Mouse (Mus musculus): ENCODE data around the gene Qsox1.

Gene Qsox1

GRCm38 (mm10) chr1:155747911-155748310 lies 64.8 kb downstream of the Qsox1 start:
- in situ Hi-C loops (cut with MboI, MseI) = no loop called here

DNA sequence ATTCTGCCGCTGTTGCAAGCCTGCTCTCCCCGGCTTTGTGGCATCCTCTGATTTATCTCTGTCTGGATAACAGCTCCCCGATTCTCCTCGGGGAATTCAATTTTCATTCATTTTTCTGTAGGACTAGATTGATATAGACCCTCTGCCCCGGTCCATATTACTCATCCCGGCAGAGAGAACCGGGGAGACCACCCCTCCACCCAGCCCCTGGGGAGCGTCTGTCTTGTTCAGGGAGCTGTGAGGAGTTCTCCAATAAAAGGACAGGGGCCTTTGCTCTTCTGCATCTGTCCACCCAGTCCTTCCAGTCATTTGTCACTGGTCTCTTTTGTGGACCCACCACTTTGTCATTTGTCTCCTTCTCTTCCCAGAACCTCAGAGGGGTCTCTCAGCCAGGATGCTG lies 65.7 kb downstream of the Qsox1 start:
- in situ Hi-C loops (cut with MboI, MseI) = no loop called here

DNA sequence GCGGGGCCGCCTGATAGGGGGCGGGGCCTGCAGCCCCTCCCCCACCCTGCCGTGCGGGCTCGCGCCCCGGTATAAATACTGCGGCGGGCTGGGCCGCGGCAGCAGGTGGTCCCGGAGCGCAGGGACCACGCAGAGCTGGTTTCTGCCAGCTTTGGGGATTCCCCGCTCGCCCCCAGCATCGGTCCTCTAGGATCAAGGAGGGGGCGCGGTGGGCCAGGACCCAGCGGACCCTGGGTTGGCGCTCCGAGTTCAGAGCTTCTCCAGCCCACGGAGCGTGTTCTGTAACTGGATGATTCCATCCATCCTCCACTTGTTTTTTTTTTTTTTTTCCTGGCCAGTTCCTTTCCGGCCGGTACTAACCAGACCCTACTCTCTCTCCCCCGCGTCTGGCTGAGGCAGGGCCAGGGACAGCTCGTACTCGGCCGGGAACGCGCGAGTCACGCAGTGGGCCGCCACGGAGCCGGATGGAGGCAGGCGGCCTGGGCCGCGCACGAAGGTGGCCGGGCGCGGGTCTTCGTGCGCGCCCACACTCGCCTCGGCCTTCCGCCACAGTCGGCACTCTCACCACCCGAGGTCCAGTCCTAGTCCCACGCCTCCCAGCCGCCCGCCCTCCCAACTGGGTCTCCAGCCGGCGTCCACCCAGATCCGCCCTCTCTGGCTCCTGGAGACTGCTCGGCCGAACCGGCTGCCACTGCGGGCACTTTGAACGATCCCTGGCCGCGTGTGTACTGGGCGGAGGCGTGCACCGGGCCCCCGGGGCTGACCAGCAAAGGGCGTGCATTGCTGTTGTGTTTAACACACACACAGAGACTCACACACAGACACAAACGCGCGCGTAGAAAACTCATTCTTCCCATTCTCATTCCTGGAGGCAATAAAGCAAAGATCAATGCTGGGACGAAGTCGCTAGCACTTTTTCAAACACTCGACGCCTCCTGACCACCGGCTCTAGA lies 70.0 kb downstream of the Qsox1 start:
- in situ Hi-C loops (cut with MboI, MseI) = no loop called here

- in situ Hi-C loops (cut with MboI, MseI) = no loop called here
Observed at GRCm38 (mm10) chr1:155741988-155742387, 70.7 kb downstream of the Qsox1 start.

DNA sequence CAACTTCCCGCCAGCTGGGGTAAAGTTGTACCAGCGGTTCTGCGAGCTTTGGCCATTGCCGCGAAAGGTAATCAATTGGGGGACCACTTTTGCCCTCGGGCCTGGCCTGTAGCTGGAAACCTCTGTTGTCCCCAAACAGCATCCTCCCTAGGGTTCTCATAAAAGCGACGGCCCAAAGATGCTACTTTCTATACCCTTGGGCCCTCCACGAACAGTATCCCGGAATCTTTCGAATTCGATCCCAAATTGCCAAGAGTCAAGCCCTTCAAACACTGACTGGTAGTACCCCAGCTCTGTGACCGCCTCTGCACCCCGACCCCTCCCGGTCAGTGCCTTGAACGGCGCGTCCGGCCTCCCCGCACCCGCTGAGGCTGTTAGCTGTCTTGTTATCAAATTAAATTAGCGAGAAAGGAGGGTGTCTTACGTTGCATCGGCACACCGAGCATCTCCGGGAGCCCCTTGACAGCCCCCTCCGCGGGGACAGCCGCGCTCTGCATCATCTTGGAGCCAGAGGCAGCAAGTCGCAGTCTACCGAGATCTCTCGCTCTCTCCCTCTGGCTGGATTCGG lies 71.2 kb downstream of the Qsox1 start:
- in situ Hi-C loops (cut with MboI, MseI) = no loop called here

DNA sequence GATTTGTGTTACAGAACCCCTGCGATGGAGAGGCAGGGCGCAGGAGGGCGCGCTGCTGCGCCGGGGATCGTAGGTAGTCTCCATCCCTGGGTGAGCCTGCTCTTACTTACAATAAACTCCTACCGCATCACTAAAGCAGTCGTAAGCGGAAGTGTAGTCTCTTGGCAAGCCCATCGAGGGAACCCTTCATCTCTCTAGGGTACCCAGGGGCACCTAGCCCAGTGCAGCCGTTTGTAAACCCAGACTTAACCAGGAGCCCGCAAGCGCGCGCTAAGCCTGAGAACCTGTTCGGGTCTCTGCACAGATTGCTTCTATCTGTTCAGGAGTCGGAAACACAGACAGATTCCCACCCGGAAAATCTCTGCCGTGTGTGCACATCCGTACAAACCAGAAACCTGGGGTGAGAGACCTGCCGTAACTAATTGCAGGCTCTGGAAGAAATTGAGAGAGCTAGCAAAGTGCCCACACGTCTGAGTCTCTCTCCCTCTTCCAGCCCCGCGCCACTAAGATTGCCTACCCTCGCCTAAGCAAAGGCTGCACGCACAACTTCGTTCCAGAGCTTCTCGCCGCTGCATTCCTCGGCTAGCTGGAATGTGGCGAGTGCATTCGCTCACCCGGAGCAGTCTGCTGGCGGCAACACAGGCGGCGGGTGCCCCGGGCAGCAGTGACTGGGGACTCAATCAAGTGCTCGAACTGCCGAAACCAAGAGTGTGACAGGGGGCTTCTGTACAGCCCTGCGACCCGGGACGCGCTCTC lies 71.9 kb downstream of the Qsox1 start:
- in situ Hi-C loops (cut with MboI, MseI) = no loop called here

DNA sequence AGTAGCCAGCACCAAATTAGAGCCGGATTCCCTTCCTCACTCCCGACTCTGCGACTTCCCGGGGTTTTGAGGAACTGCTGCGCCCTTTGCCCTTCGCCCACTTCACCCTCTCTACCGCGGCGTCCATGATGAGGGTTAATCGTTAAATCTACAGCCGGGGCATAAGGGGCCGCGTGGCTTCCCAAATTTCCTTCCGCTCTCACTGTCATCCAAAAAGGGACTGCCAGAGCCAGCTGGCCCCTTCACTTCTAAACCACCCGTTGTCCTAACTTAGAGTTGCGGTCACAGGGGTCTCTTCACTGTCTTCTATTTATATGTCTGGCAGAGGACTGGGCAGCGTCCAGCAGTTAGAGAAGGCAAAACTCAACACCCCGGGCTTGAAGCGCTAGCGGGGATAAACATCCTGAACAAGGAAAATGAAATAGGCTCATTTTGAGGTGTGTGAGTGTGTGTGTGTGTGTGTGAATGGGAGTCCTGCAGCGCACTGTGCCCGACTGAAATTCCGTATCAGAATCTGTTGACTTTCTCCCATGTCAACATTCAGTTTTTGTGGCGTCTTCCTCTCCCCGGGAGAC lies 74.8 kb downstream of the Qsox1 start:
- in situ Hi-C loops (cut with MboI, MseI) = no loop called here

- in situ Hi-C loops (cut with MboI, MseI) = no loop called here
Observed at GRCm38 (mm10) chr1:155737017-155737808, 75.5 kb downstream of the Qsox1 start.

GRCm38 (mm10) chr1:155736096-155736825 lies 76.4 kb downstream of the Qsox1 start:
- in situ Hi-C loops (cut with MboI, MseI) = no loop called here

GRCm38 (mm10) chr1:155731156-155731555 lies 81.5 kb downstream of the Qsox1 start:
- in situ Hi-C loops (cut with MboI, MseI) = no loop called here

- in situ Hi-C loops (cut with MboI, MseI) = no loop called here
Observed at GRCm38 (mm10) chr1:155729113-155729795, 83.4 kb downstream of the Qsox1 start.

DNA sequence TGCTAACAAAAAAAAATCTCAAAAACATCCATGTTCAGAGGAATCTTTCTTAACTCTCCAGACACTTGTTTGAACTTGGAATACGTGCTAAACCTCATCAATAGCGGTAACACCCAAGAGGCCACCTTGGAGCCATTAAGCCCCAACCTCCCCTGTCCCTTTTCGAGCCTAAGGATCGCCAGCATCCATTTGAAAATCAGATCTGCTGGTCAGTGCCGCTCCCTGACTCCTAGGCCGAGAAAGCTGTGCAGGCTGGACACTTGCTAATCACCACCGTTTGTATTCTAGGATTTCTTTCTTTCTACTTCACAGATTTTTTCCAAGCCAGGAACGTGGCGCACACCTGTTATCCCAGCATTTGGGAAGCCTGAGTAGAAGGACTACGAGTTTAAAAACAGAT lies 84.9 kb downstream of the Qsox1 start:
- in situ Hi-C loops (cut with MboI, MseI) = no loop called here

All from regulatory T cell (primary cell).